Mouse (Mus musculus) heart, postnatal 25 days (tissue): Measurements from ENCODE around the gene Cpt1a. TPM values are rescaled to one million over a fixed set of nuclear protein-coding genes. Genes with fewer than 3 reads are reported as not detected.
A peak's percentile ranks its signal among the peaks of the same experiment; 100 is the strongest.

Source experiments
- DNase-seq: peaks from one replicate; pipeline ENCODE4 v3.0.0; 2022; ENCODE audit warnings: low spot score
- intact Hi-C: fragments of 180-260 bp; cut with DNase I; formaldehyde crosslinking; loops from one replicate; pipeline ENCODE4 v1.15.1; 2025
- total RNA-seq, 2 experiments: library from RNA; stranded (reverse); gene quantifications; 2 replicates each; pipeline ENCODE4 v1.2.3; 2021

Gene Cpt1a
- total RNA-seq, 2 experiments from 2014 or later = 60.2 to 60.5 TPM

DNA sequence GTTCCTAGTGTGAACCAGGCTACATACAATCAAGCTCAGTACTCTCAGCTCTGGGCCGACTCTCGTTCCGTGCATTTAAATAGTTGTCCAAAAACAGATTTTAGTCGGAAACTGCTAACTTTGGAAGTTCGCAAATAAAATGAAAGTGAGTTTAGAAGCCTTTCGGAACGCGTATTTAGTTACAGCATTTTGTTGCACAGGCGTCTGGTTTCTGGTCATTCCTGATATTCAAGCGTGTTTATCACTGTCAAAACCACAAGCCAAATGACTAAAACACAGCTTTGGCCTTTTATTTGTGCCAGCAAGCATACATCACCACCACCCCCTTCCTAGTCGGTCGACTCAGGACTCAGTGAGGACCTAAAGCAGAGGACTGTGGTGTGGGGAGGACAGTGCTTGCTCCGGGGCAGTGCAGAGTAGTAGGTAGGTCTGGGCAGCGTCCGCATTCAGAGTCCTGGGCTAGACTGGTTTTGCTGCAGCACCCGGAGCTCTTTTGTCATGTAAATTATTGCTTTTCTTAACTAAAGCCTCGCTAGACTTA is 2.2 kb downstream of the Cpt1a start:
- intact Hi-C loops = loop anchor here (5.0 kb wide), 1 partner anchor 42 kb away; the partner anchor contains the start of genes Ighmbp2 and Mrpl21
- no peak for DNase-seq

DNA sequence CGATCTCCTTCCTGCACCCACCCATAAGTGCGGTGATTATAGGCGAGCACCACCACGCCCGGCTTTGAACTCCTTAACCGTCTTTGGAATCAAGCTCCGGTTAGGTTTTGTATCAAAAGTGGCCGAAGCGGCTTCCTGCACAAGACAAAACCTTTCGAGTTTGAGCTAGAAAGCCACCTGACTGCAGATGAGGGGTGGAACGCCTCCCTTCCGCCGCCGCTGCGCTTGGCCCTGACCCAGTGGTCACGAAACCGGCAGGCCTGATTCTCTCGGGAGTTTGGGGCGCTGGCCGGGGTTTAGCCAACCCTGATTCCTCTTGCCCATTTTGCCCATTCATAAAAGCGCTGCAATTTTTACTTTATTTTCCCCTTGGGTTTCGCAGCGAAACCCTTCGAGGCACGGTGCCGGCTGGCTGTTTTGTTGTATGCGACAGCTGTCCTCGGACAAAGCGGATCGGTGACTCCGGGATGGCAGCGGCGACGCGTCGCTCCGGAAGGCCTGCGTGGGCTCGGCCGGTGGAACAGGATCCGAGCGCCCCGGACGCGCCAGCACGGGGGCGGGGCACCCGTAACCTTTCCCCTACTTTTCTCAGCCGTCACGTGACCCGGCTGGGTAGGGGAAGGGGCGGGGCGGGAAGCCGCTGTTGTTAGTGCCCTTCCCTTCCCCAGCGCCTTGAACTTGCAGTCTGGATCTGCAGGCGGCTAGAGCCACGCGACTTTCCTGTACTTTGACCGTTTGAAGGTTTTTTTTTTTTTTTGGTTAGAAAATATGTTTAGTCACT is 3.0 kb downstream of the Cpt1a start:
- peak; percentile 89 for DNase-seq
- intact Hi-C loops = loop anchor here (5.0 kb wide), 1 partner anchor 43 kb away; the partner anchor contains the start of genes Ighmbp2 and Mrpl21

DNA sequence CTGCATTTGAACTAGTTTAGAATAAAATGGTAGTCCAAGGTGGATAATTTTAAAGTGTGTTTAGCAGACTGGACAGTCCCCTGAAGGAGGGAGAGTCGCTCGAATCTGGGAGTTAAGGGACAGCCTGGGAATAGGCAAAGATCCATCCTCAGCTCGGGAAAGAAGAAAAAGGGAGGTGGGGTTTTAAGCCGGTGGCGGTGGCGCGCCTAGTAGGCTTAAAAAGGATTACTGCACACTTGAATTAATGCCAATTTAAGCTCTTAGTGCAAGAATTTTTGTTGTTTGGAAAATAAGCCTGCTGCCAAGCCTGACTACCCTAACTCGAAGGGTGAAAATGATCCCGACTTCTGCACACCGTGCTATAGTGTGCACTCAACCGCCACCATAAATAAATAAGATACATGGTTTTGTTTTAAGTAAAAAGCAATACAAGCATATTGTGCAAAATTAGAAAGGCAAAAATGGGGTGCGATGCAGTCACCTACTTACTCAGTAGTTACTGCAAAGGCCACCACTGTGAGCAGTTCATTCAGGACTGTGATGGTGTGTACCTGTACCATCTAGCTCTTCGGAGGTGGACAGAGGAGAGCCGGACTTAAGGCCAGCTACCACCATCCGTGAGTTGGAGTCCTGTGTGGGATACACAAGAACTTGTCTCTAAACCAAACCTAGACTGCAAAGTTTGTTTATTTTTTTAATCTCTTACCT is 3.8 kb downstream of the Cpt1a start:
- no peak for DNase-seq
- intact Hi-C loops = loop anchor here (1.0 kb wide), 1 partner anchor 27 kb away; no protein-coding TSS in a partner anchor

DNA sequence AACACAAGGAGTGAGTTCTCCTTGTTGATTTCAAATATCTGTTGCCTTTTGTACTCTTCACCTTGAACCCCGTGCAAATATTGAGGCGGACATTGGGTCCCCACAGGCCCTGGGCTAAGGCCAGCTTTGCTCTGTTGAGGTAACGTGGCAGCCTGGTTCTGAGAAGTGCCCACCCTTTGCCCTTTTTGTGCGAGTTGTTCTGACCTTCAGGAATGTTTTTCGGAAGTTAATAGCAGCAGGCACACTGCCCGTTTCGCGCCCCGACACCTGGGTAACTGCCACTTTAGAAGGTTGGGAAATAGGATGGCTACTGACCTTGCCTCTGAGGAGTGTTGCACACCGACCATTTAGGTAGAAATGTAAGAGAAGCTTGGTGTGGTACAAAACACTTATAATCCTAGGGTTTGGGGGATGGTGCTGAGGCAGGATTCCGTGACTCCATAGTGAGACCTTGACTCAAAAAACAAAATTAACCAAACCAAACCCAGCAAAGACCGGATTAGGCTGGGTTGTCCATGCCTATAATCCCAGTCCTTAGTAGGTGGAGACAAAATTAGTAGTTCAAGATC is 4.4 kb downstream of the Cpt1a start:
- intact Hi-C loops = loop anchor here (1.0 kb wide), 1 partner anchor 27 kb away; no protein-coding TSS in a partner anchor
- no peak for DNase-seq

DNA sequence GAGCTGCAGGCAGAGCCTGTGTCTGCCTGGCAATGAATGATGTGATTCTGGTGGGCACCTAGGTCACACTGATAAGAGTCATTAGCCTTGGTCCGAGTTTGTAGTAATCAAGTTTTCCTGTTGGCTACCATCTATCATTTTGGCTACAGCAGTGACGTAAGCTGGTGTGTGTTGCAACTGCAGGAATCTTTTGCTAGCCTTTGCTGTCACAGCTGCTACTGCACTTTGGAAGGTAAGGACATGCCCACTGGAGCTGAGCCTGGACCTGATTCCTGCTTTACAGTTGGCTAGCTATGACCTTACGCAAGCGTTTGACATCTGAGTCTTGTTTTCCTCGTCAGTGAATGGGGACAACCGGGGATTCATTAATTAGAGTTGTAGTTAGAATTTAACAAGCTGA is 11.1 kb downstream of the Cpt1a start:
- intact Hi-C loops = no loop called here
- DNase-seq = peak; percentile 44

DNA sequence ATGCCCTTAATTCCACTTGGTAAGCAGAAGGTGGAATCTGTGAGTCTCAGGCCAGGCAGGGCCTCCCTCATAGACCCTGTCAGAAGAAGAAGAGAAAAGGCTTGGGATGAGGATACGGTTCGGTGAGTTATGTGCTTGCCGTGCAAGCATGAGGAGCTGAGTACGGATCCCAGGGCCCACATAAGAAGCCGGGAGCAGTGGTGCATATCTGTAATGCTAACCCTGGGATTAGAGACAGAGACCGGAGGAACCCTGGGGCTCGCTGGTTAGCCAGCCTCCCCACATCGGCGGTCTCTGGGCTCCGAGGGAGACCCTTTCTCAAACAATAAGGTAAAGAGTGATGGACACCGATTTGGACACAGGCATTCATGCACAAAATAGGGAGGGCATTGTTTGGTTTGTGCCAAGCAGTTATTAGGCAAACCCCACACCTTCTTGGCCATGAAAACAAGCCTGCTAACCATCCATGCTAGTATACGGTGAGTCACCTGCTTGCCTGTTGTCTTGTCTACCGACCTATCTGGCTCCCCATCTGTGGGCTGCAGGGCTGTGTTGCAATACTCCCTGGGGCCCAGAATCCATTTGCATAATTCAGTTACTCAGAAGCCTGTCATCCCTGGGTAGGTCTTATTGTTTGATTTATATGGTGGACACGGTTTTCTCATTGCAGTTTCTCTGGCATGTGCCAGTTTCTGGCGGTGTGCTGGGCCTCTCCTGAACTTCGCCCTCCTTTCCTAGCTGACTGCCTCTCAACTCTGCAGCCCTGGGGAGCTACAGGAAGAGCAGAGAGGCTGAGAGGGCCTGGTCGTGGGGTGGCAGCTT is 11.8 kb downstream of the Cpt1a start:
- no peak for DNase-seq
- intact Hi-C loops = no loop called here

DNA sequence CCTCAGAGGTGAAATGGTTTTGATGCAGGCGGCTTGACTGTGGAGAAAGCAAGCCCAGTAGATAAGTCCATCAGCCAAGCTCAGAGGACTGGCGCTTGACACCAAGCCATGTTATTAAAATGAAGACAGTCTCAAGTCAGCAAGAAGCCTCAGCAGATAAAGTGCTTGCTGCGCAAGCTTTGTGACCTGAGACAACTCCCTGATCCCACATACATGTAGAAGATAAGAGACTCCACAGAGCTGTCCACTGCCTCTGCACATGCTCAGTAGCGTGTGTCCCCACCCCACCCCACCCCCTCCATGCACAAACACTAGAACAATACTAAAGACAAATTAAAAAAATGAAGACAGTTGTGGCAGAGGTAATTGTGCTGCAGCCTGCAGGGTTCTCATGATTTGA is 12.4 kb downstream of the Cpt1a start:
- intact Hi-C loops = no loop called here
- no peak for DNase-seq

DNA sequence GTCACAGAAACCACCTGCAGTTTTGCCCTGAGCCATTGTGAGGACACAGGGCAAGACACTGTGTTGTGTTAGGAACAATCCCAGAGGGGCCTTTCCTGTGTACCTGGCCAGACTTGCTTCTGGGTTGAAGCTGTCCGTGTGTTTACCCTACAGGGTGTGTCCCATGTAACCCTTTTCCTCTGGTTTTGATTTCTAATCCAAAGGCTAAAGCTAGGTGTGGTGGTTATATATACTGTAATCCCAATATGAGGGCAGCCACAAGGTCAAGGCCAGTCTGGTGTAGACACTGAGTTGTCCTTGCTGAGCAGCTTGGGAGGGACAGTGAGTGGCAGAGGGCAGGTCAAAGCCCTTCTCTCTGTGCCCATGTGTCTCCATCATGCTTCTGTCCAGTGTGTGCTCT is 13.8 kb downstream of the Cpt1a start:
- intact Hi-C loops = no loop called here
- DNase-seq = no peak

DNA sequence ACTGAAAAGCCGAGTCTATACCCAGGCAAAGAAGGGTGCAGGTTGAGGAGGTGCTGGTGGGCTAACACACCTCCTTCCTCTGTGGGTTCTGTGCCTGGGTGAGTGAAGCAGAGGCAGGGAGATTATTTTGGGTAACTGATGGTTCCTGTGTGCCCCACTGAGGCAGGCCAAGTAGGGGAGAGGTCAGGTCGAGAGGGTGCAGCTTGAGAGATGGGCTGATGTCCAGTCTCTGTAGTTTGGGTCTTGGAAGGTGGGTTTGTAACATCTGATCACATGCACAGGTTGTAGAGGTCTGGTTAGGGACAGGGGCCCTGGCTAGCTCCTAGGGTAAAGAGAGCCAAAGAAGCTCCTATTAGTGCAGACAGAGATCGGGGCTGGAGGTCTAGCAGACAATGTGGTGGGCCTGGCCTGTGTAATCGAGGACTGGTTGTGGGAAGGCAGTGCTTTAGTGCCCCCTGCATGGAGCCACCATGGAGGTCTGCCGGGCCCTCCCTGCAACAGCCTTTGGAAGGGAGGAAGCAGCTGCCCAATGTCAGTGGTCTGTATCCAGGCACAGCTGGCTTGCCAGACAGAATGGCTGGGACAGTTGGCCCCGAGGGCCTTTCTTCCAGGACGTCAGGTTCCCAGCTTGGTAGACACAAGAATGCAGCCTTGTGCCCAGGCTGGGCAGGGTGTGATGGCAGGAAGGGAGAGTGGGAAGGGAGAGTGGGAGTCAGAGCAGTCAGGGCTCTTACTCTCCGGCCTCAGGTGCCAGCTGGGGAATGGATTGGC is 14.5 kb downstream of the Cpt1a start:
- DNase-seq = no peak
- intact Hi-C loops = no loop called here

DNA sequence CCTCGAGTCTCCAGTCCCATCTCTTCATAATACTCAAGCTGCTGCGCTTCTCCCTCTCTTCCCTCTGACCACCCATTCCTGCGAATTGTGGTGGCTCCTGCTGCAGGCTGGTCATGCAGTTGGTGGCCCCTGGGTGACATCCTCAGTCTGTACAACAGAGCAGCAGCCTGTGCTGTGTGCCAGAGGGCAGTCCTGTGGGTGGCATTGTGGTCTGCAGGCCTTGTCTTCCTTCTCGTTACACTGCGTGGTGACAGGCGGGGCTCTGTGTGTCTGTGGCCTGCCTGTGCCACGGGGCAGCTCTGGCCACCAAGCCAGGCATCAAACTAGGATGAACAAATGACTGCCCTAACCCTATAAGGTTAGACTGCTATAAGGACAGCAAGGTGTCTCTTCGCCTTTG is 17.1 kb downstream of the Cpt1a start:
- intact Hi-C loops = no loop called here
- no peak for DNase-seq

DNA sequence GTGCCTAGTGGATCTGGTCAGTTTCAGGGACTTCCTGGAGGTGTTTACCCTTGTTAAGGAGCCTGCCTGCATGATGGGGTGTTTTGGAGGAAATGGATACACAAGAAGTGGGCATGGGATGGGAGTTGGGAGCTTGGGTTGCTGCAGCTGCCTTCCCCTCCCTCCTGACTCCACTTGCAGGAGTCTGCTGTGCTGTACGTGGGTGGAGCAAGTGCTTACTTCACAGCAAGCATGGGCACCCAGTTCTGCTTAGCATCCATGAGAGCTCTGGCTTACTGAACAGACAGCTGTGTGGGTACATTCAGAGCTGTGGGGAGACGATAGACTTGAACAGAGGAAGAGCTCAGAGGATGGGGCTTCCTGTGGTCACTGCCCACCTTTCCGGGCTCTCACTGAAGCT is 18.9 kb downstream of the Cpt1a start:
- DNase-seq = no peak
- intact Hi-C loops = no loop called here

DNA sequence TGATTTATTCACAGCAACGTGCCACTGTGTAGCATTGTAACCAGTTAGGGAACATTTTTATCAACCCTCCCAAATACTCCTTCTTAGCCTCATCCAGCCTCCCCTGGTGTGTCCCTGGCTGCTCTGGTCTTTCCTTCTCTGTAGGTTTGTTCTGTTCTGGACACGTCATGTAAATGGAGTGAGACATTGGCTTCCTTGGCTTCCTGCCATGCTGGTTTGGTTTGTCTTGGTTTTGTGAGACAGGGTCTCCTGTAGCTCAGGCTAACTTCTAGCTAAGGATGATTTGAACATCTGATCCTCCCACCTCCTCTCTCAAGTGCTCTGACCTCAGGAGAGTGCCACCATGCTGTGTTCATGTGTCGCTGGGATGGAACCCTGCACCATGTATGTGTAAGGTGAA is 21.8 kb downstream of the Cpt1a start:
- DNase-seq = no peak
- intact Hi-C loops = no loop called here

DNA sequence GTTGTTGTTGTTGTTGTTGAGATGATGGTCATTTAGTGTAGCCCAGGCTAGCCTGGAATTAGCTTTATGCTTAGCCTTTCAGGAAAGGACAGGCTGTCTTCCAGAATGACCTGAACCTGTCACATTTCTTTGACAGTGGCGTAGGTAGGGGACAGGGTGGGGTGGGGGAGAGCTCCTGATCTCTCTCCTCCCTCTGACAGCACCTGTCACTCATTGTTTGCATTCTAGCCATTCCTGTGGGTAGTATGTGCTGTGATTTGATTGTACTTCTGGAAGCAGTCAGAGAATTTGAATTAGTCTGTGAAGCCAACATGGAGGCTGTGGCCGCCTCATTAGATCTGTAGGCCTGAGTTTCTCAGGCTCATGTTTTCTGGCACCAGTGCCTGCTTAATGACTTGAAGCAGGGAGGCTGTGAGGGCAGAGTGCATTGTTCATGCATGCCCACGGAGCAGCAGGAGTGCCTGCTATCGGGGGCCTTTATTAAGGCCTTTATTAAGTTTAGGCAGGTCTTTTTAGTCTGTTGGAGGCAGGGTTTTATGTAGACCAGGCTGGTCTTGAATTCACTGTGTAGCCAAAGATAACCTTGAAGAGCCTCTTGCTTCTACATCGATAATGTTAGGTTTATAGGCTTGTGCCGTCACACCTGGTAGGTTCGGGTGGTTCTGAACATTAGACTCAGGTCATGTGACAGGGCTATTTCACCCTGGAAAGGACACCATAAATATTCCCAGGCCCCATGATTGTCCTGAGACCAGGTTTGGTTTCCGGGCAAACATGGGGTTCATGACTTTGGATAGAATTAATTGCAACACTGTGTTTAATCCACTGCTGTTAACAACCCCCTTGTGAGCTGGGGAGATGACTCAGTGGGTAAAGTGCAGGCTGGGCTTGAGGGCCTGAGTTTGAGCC is 22.8 kb downstream of the Cpt1a start:
- intact Hi-C loops = no loop called here
- no peak for DNase-seq

DNA sequence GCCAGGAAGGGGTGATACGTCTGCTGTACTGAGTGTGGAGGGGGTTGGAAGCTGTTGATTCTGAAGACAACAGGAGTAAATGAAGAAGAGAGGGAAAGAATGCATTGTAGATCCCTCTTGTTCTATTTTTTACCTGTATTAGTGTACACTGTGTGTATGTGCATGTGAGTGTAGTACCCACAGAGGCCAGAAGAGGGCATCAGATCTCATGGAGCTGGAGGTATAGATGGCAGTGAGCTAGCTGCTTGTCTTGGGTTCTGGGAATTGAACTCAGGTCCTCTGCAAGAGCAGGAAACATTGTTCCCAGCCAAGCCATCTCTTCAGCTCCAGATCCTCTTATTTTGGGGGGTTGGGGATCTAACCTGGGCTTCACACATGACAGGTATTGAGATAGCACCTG is 25.6 kb downstream of the Cpt1a start:
- intact Hi-C loops = no loop called here
- DNase-seq = no peak

DNA sequence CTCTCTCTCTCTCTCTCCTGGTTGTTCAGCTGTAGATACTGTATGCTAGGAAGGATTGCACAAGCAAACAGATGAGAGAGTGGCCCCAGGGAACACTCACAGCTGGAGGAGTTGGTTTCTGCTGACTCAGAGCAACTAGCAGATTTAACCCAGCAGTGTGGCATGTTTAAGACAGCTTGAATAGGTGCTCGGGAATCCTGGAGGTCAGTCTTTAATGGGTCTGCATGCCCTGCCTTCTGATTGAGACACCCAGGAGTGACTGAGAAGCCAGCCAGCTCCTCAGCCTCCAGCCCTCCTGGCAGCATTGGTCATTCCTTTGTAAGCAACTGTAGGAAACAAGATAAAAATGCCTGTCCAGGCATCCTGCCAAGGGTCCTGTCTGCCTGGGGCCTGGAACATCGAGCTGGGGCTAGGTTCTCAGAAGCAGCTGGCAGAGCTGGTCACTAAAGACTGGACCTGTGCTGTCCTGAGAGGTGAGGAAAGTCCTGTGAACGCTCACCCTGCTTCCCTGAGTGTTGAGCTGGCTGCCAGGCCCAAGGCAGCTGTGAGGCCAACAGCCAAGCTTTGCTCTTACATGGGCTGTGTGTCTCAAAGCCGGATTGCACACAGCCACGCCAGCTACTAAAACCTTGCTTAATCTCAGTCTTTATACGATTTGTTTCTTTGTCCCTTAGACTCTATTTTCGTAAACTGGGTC is 31.4 kb downstream of the Cpt1a start:
- intact Hi-C loops = loop anchor here (1.0 to 5.0 kb wide), 2 partner anchors 27 to 61 kb away; no protein-coding TSS in a partner anchor
- DNase-seq = peak; percentile 76

DNA sequence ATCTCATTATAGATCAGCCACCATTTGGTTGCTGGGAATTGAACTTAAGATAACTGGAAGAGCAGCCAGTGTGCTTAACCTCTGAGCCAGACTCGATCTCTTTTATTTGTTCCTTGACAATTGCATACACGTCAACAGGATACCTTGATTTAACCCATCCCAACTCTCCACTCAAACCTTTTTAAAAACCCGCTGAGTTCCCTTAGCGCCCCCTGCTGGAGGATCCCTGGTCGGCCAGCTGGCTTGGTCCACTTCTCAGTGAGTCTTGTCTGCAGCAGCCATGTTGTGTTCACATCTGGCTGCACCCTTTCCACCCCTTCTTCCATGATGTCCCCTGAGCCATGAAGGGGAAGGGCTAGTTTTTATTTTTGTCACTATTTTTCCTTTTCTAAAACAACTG is 33.0 kb downstream of the Cpt1a start:
- intact Hi-C loops = no loop called here
- DNase-seq = no peak

DNA sequence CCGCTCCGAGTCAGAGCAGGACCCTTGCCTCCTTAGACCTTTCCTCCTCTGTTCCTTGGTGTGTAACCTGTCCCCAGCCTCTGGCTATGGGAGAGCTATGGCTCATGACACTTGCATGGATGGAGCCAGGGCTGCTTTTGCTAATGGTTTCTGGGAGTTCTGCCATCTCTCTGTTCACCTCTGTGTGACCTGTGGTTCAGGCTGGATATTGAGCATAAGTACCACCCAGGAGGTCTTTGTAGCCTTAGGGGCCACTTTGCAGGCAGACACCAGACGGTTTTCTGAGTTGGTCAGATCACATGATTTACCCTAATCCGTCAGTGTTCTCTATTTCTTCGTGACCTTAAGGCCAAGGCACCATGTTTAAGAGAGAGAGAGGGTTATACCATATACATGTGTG is 34.4 kb downstream of the Cpt1a start:
- DNase-seq = no peak
- intact Hi-C loops = no loop called here

DNA sequence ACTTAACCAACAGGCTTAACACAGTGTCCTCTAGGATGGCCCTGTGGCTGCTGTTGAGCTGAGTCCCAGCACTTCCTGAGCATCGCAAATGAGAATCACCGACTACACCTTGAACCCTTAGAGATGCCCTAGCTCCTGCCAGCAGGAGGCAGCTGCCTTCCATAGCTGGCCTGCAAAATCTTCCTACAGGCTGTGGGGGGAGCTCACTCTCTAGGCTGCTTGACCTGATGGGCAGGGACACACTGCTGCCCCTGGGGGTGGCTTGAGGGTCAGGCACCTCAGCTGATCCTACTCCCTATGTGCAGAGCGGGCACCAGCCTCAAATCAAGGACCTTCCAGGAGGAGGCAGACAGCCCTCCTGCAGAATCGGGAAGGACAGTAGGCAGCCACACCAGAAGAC is 35.5 kb downstream of the Cpt1a start:
- intact Hi-C loops = no loop called here
- DNase-seq = no peak
